Mouse (Mus musculus): ENCODE results near the gene Comt. TPM values are rescaled to one million over a fixed set of nuclear protein-coding genes. Genes with fewer than 3 reads are reported as not detected.
A peak's percentile ranks its signal among the peaks of the same experiment; 100 is the strongest.

The Comt gene
- polyA plus RNA-seq, 1 experiment from 2014 or later: 124 TPM

DNA sequence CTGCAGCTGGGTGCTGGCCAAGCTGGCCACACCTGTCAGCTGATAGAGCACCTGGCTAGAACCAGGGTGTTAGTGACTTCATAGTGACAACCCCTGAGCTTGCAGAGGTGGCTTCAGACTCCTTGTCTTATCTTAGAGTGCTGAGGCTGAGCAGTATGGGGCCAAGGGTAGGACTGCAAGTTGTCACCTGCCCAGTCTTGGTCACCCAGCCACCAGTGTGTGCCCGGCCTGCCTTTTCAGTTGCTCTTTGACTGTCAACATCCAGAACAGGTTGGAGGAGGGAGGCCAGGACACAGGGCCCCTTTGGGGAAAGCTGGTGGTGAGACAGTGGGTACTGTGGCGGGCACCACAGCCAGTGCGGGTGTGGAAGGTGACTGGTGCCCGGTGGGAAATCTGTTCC, 22.4 kb upstream of the Comt start:
- Histone ChIP-seq H3K27ac (ENCODE audit: low read length) (no peak overlapping the region), H3K27me3 (ENCODE audit: control insufficient read depth, insufficient read depth, low read depth, low read length) (no peaks in the 10 kb centered on the region), H3K4me2 (ENCODE audit: low read depth, low read length) (no peak overlapping the region), H3K9me3 (ENCODE audit: control insufficient read depth, low read length) (no peaks in the 10 kb centered on the region), H3K4me3 (ENCODE audit: low read length) (no peak overlapping the region), H3K36me3 (ENCODE audit: control insufficient read depth, insufficient read depth, low read length) (no peaks in the 10 kb centered on the region), H3K9ac (ENCODE audit: low read length) (no peak overlapping the region), H3K4me1 (replicated peaks; ENCODE audit: control insufficient read depth, insufficient read depth, low read length) (no peaks in the 10 kb centered on the region; the same call in 1 of the 2 replicates)
- no peak for ATAC-seq (ENCODE audit: low read depth)
- WGBS: 87% methylated on average over 4 of the region's 4 CpGs

DNA sequence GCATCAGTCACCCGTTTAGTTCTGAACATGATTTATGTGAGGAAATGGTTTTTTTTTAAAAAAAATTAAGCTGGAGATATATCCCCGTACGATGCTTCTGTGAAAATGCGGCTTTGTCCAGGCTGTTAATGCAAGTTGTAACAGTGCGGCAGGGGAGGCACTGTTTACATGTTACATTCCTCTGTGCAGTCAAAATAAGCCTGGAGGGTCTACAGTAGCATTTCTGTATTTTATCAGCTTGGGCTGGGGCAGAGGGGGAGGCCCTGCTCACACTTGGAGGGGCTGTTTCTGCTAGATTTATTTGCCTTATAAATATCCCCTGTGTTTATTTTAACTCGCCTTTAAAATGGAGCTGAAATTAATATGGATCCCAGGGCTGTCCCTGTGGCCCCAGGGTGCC, 21.5 kb upstream of the Comt start:
- H3K9me3 ChIP-seq (ENCODE audit: control insufficient read depth, low read length): no peaks in the 10 kb centered on the region
- no peaks in the 10 kb centered on the region; the same call in 1 of the 2 replicates for H3K4me1 ChIP-seq (replicated peaks; ENCODE audit: control insufficient read depth, insufficient read depth, low read length)
- 32% methylated on average over 6 of the region's 6 CpGs for WGBS
- no peaks in the 10 kb centered on the region for H3K36me3 ChIP-seq (ENCODE audit: control insufficient read depth, insufficient read depth, low read length)
- no peak for ATAC-seq (ENCODE audit: low read depth)
- no peak overlapping the region for H3K9ac ChIP-seq (ENCODE audit: low read length)
- no peak overlapping the region for H3K27ac ChIP-seq (ENCODE audit: low read length)
- H3K4me2 ChIP-seq (ENCODE audit: low read depth, low read length): no peak overlapping the region
- H3K4me3 ChIP-seq (ENCODE audit: low read length): no peak overlapping the region
- no peaks in the 10 kb centered on the region for H3K27me3 ChIP-seq (ENCODE audit: control insufficient read depth, insufficient read depth, low read depth, low read length)

DNA sequence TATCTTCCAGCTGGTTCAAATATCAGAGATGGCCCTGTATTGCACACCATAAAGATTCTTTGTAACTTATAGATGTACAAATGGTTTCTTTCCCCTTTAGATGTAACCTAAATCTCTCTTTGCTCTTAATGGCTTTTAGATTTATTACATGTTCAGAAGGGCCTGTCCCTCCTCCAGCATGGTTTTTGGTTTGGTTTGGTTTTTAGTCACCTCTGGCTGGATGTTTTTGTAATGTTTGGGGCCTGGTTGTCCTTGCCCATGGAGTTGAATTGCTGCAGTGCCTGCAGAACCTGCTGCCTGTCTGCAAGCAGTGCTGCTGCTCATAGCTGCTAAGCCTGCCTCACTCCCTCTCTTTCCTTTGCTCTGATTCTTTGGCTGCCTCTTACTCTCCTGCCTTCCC, 20.6 kb upstream of the Comt start:
- no peak overlapping the region for H3K27ac ChIP-seq (ENCODE audit: low read length)
- H3K9me3 ChIP-seq (ENCODE audit: control insufficient read depth, low read length): no peaks in the 10 kb centered on the region
- H3K27me3 ChIP-seq (ENCODE audit: control insufficient read depth, insufficient read depth, low read depth, low read length): no peaks in the 10 kb centered on the region
- H3K4me1 ChIP-seq (replicated peaks; ENCODE audit: control insufficient read depth, insufficient read depth, low read length): no peaks in the 10 kb centered on the region; the same call in 1 of the 2 replicates
- H3K4me2 ChIP-seq (ENCODE audit: low read depth, low read length): no peak overlapping the region
- no peaks in the 10 kb centered on the region for H3K36me3 ChIP-seq (ENCODE audit: control insufficient read depth, insufficient read depth, low read length)
- ATAC-seq (ENCODE audit: low read depth): no peak
- H3K4me3 ChIP-seq (ENCODE audit: low read length): no peak overlapping the region
- H3K9ac ChIP-seq (ENCODE audit: low read length): no peak overlapping the region

DNA sequence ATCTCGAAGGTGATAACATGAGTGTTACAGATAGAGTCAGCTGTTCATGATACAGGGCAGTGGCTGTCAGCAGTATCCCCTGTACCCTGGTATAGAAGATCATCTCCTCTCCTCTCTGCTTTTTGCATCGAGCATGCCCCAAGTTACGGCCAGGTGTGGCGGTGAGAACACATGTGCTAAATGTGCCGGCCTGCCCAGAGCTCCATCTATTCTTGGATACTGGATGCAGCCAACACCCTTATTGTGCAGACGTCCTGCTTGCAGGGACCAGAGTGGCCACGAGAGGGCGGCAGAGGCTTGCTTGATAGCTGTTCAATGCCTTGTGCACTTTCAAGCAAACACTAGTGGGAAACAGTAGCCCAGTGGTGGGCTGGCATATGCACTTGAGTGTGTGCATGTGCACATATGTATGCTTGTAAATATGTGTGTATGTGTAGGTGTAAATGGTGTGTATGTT, 16.8 kb upstream of the Comt start:
- no peak overlapping the region for H3K4me2 ChIP-seq (ENCODE audit: low read depth, low read length)

DNA sequence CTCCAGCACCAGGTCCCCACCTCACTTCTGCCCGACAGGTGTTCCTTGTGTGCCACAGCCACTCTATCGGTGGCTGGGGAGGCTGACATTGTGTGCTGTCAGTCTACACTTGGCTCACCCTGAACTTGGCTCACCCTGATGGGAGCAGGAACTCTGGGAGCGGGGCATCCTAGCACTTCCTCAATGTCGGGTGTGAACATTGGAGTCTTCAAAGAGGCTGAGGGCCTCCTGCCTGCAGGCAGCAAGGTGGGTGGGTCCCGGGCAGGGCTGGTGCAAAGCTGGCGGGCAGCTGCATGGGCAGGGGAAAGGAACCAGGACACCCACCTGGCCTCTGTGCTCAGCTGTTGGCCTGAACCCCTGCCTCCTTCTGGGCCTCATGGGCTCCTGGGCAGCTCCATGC, 9.5 kb upstream of the Comt start:
- WGBS: 78% methylated on average over 6 of the region's 6 CpGs
- Histone ChIP-seq H3K4me2 (ENCODE audit: low read depth, low read length) (no peak overlapping the region), H3K4me3 (ENCODE audit: low read length) (no peak overlapping the region), H3K9me3 (ENCODE audit: control insufficient read depth, low read length) (no peaks in the 10 kb centered on the region), H3K27ac (ENCODE audit: low read length) (no peak overlapping the region), H3K9ac (ENCODE audit: low read length) (no peak overlapping the region), H3K4me1 (replicated peaks; ENCODE audit: control insufficient read depth, insufficient read depth, low read length) (no peaks in the 10 kb centered on the region), H3K27me3 (ENCODE audit: control insufficient read depth, insufficient read depth, low read depth, low read length) (no peaks in the 10 kb centered on the region), H3K36me3 (ENCODE audit: control insufficient read depth, insufficient read depth, low read length) (0 out of 2 replicates have a peak, but pooled peaks cover 2% of the 10 kb centered on the region)
- ATAC-seq (ENCODE audit: low read depth): no peak

More for the DNA sequence above, 16.8 kb upstream of the Comt start:
- no peak overlapping the region for H3K9ac ChIP-seq (ENCODE audit: low read length)
- H3K4me1 ChIP-seq (replicated peaks; ENCODE audit: control insufficient read depth, insufficient read depth, low read length): no peaks in the 10 kb centered on the region; the same call in 1 of the 2 replicates
- no peaks in the 10 kb centered on the region for H3K9me3 ChIP-seq (ENCODE audit: control insufficient read depth, low read length)
- ATAC-seq (ENCODE audit: low read depth): peak; percentile 82
- no peaks in the 10 kb centered on the region for H3K36me3 ChIP-seq (ENCODE audit: control insufficient read depth, insufficient read depth, low read length)
- H3K27me3 ChIP-seq (ENCODE audit: control insufficient read depth, insufficient read depth, low read depth, low read length): no peaks in the 10 kb centered on the region
- 15% methylated on average over 8 of the region's 8 CpGs for WGBS
- H3K27ac ChIP-seq (ENCODE audit: low read length): no peak overlapping the region
- no peak overlapping the region for H3K4me3 ChIP-seq (ENCODE audit: low read length)

DNA sequence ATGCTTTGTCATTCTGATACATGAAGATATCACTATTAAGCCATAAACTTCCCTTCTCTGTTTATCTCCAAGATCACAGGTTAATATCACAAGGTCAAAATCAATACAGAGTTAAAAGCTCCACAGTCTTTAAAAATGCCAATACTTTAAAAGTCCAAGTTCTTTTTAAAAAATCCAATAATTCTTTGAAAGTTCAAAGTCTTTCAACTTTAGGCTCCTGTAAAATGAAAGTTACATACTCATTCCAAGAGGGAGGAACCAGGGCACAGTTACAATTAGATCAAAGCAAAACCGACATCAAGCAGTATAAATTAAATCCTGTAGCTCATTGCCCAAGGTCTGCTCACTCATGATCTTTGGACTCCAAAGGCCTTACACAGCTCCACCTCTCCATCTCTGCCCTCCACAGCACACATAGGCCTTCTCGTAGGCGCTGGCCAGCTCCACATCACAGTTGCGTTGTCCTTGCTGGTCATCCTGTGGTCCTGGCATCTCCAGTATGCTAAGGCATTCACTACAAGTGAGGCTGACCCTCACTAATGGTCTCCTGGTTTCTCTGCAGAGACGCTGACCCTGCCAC, 6.8 kb upstream of the Comt start:
- no peak overlapping the region for H3K4me2 ChIP-seq (ENCODE audit: low read depth, low read length)
- WGBS: 91% methylated on average over 5 of the region's 5 CpGs
- H3K9ac ChIP-seq (ENCODE audit: low read length): no peak overlapping the region
- no peaks in the 10 kb centered on the region for H3K27me3 ChIP-seq (ENCODE audit: control insufficient read depth, insufficient read depth, low read depth, low read length)
- H3K4me1 ChIP-seq (replicated peaks; ENCODE audit: control insufficient read depth, insufficient read depth, low read length): no peaks in the 10 kb centered on the region
- H3K9me3 ChIP-seq (ENCODE audit: control insufficient read depth, low read length): no peaks in the 10 kb centered on the region
- H3K27ac ChIP-seq (ENCODE audit: low read length): no peak overlapping the region
- ATAC-seq (ENCODE audit: low read depth): no peak
- H3K36me3 ChIP-seq (ENCODE audit: control insufficient read depth, insufficient read depth, low read length): 0 out of 2 replicates have a peak, but pooled peaks cover 2% of the 10 kb centered on the region
- no peak overlapping the region for H3K4me3 ChIP-seq (ENCODE audit: low read length)

DNA sequence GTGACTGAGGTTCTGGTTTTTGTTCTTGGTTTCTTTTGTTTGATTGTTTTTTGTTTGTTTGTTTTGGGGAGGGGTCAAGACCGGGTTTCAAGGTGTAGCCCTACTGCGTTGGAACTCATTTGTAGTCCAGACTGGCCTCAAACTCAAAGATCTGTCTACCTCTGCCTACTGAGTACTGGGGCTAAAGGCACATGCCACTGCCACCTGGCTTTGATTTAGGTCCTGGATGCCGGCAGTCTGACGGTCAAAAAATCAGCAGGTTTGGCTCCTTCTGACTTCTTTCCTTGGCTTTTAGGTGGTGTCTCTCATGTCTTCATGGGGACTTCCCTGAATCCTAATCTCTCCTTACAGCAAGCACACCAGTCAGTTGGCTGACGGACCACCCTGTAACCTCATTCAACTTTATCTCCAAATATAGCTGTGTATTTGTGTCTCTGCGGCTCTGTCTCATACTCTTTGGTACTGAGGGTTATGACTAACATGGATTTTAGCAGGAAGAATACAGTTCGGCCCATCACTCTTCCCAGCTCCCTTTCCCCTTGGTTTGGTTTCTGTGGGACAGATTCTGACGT, 4.1 kb upstream of the Comt start:
- H3K4me1 ChIP-seq (replicated peaks; ENCODE audit: control insufficient read depth, insufficient read depth, low read length): peaks cover 11% of the 10 kb centered on the region
- H3K9ac ChIP-seq (ENCODE audit: low read length): no peak overlapping the region
- H3K36me3 ChIP-seq (ENCODE audit: control insufficient read depth, insufficient read depth, low read length): no peaks in the 10 kb centered on the region
- H3K27me3 ChIP-seq (ENCODE audit: control insufficient read depth, insufficient read depth, low read depth, low read length): no peaks in the 10 kb centered on the region
- no peak for ATAC-seq (ENCODE audit: low read depth)
- WGBS: 79% methylated on average over 8 of the region's 8 CpGs
- no peak overlapping the region for H3K4me3 ChIP-seq (ENCODE audit: low read length)
- no peak overlapping the region for H3K4me2 ChIP-seq (ENCODE audit: low read depth, low read length)
- no peaks in the 10 kb centered on the region for H3K9me3 ChIP-seq (ENCODE audit: control insufficient read depth, low read length)
- H3K27ac ChIP-seq (ENCODE audit: low read length): no peak overlapping the region

DNA sequence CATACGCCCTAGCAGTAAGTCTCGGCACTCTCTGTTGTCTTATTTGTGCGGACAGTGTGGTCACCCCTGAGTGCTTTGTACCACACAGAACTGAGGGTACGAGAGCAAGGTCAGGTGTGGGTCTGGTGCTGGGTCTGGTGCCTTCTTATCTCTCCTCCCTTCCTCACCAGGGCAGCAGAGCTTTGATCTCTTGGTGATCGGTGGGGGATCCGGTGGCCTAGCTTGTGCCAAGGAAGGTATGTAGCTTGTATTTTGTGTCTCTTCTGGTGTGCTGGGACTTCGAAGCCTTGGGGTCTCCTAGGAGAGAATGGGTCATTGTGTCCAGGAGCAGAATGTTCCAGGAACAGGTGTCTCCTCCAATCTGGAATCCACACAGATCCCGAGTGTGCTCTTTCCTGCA, 3.0 kb upstream of the Comt start:
- no peaks in the 10 kb centered on the region for H3K9me3 ChIP-seq (ENCODE audit: control insufficient read depth, low read length)
- peaks cover 19% of the 10 kb centered on the region for H3K4me1 ChIP-seq (replicated peaks; ENCODE audit: control insufficient read depth, insufficient read depth, low read length)
- no peak overlapping the region for H3K9ac ChIP-seq (ENCODE audit: low read length)
- no peaks in the 10 kb centered on the region for H3K27me3 ChIP-seq (ENCODE audit: control insufficient read depth, insufficient read depth, low read depth, low read length)
- H3K36me3 ChIP-seq (ENCODE audit: control insufficient read depth, insufficient read depth, low read length): no peaks in the 10 kb centered on the region
- H3K4me2 ChIP-seq (ENCODE audit: low read depth, low read length): no peak overlapping the region
- ATAC-seq (ENCODE audit: low read depth): no peak
- 87% methylated on average over 8 of the region's 8 CpGs for WGBS
- no peak overlapping the region for H3K4me3 ChIP-seq (ENCODE audit: low read length)
- no peak overlapping the region for H3K27ac ChIP-seq (ENCODE audit: low read length)

DNA sequence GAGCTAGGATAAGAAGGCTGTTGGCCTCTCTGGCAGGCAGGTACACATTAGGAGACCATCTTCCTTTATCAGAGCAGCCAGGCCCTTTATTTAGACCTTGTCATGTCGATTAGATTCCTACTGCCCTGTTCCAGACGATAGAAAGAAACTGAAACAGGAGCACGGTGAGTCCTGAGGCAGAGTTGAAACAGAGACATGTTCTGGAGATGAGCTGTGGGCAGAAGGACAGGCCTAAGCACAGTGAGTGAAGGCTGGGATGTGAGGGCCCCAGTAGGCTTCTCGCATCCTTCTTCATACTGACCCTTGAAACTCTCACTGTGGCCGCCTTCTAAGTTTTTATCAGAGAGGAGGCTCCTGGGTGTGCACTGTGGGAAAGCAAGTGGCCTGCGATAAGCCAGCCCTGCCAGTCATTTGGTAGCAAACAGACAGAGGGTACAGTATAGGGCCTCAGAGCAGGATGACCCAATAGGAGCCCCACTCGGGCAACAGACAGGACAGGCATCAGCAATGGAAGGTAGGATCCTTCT, 1.9 kb upstream of the Comt start:
- Histone ChIP-seq H3K4me2 (ENCODE audit: low read depth, low read length) (no peak overlapping the region), H3K4me1 (replicated peaks; ENCODE audit: control insufficient read depth, insufficient read depth, low read length) (peaks cover 29% of the 10 kb centered on the region)
- 82% methylated on average over 7 of the region's 7 CpGs for WGBS

More for the DNA sequence above, 1.9 kb upstream of the Comt start:
- H3K4me3 ChIP-seq (ENCODE audit: low read length): no peak overlapping the region
- no peaks in the 10 kb centered on the region for H3K27me3 ChIP-seq (ENCODE audit: control insufficient read depth, insufficient read depth, low read depth, low read length)
- H3K36me3 ChIP-seq (ENCODE audit: control insufficient read depth, insufficient read depth, low read length): no peaks in the 10 kb centered on the region
- no peak for ATAC-seq (ENCODE audit: low read depth)
- no peak overlapping the region for H3K27ac ChIP-seq (ENCODE audit: low read length)
- no peak overlapping the region for H3K9ac ChIP-seq (ENCODE audit: low read length)
- no peaks in the 10 kb centered on the region for H3K9me3 ChIP-seq (ENCODE audit: control insufficient read depth, low read length)
